Mouse (Mus musculus): ENCODE measurements around the gene Galntl6.

GRCm38 (mm10) chr8:58025094-58025493, 887.3 kb downstream of the Galntl6 start:
- TF ChIP-seq TAL1 (IDR thresholded peaks at IDR 0.05; ENCODE audit: low read length), result no peak
- TF ChIP-seq GATA1 (IDR thresholded peaks at IDR 0.05; ENCODE audit: low read length), result no peak
